Mouse (Mus musculus) lung, embryonic 15.5 days (tissue): Measurements from ENCODE around the gene 2010315B03Rik. TPM values are rescaled to one million over a fixed set of nuclear protein-coding genes. Genes with fewer than 3 reads are reported as not detected.
A peak's percentile ranks its signal among the peaks of the same experiment; 100 is the strongest.
"Not testable (repeated sequence)": the region's sequence is repeated elsewhere in the genome, so short reads cannot be mapped to it uniquely, and the experiment has no call there.

Experiments
- ATAC-seq: fragments of 200-750 bp; cut with Nextera tagmentation; 2 replicates; pipeline ENCODE4 v1.8.0; 2017; ENCODE audit warnings: moderate number of reproducible peaks, borderline replicate concordance; ENCODE audit not compliant: low FRiP score, low TSS enrichment; ENCODE audit errors: extremely low read depth
- H3K27ac ChIP-seq: fragments of 300-500 bp; sonication (generic); 2 replicates; pipeline ENCODE4 v1.5.1; 2015; ENCODE audit warnings: moderate library complexity, mild to moderate bottlenecking, inconsistent platforms
- H3K27me3 ChIP-seq: fragments of 300-500 bp; sonication (generic); 2 replicates; pipeline ENCODE4 v1.6.1; 2015; ENCODE audit warnings: inconsistent platforms
- H3K36me3 ChIP-seq: fragments of 300-500 bp; sonication (generic); 2 replicates; pipeline ENCODE4 v1.6.1; 2015; ENCODE audit warnings: inconsistent platforms
- H3K4me1 ChIP-seq: fragments of 300-500 bp; sonication (generic); 2 replicates; pipeline ENCODE4 v1.6.1; 2015; ENCODE audit warnings: inconsistent platforms
- H3K4me2 ChIP-seq: fragments of 300-500 bp; sonication (generic); 2 replicates; pipeline ENCODE4 v1.6.1; 2015; ENCODE audit warnings: inconsistent platforms, mild to moderate bottlenecking, moderate library complexity
- H3K4me3 ChIP-seq: fragments of 300-500 bp; sonication (generic); 2 replicates; pipeline ENCODE4 v1.5.1; 2015; ENCODE audit warnings: mild to moderate bottlenecking, inconsistent platforms
- H3K9ac ChIP-seq: fragments of 300-500 bp; sonication (generic); 2 replicates; pipeline ENCODE4 v1.6.1; 2015; ENCODE audit warnings: inconsistent platforms
- H3K9me3 ChIP-seq: fragments of 300-500 bp; sonication (generic); 2 replicates; pipeline ENCODE4 v1.6.1; 2016; ENCODE audit warnings: inconsistent platforms
- WGBS: fragments of 180-500 bp; shearing (Covaris S2); methylation state at CpG from one replicate; pipeline ENCODE4 v1.1.7; 2015; 5-methylcytosine and 5-hydroxymethylcytosine counted together
- polyA plus RNA-seq: library from polyadenylated mRNA; unstranded; fragments of >200 nt; fragmentation: Nextera tagmentation; extraction: Ambion mirVana; gene quantifications from 2 replicates; pipeline ENCODE4 v1.2.1, GENCODE M21; 2015

The 2010315B03Rik gene
- polyA plus RNA-seq, 1 experiment from 2014 or later, result 12.1 TPM

DNA sequence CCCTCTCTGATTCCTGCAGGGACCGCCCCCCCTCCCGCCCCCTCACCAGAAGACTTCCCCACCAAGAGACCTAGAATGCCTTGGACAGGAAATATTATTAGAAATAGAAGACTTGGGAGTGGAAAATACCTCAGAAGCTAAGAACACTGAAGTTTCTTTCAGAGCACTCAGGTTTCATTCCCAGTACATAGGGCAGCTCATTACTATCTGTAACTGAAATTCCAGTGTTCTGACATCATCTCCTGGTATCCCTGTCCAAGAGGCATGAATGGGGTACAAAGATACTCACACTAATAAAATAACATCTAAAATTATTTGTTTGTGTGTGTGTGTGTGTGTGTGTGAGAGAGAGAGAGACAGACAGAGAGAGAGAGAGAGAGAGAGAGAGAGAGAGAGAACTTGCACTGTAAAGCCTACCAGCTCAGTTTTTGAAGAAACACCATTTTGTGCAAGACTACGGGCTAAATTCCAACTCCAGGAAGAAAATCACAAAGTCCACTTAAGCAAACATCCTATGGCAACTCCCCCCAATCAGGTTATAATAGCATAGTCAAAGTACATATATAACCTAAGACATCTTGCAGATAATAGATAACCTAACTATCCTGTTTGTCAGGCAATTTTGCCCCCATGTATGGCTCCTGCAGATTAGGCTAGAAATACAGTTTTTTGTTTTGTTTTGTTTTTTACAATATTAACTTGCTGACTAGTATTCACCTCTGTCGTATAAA, 49.3 kb downstream of the 2010315B03Rik start:
- 76% methylated on average over 4 of the region's 4 CpGs for WGBS

DNA sequence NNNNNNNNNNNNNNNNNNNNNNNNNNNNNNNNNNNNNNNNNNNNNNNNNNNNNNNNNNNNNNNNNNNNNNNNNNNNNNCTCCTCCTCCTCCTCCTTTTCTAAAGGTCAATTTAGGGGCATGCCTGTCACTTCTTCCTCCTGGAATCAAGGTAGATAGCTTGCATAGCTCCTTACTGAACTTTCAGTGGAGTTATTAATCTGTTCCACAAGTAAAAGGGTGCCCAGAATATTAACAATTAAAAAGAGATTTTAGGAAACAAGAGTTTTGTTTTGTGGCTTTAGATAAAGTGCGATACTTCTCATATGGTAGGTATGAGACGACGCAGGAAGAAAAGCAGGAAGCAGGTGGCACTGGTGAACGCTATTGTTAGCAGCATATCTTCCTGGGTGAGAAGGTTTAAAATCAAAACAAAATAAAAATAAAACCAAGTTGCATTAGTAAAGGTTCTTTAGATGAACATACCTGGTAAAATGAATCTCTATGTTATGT, 54.4 kb downstream of the 2010315B03Rik start:
- Histone ChIP-seq H3K36me3 (no peaks in the 10 kb centered on the region), H3K27ac (no peak overlapping the region), H3K4me2 (no peak overlapping the region), H3K4me1 (no peaks in the 10 kb centered on the region), H3K4me3 (no peak overlapping the region), H3K9ac (no peak overlapping the region), H3K9me3 (peaks cover 11% of the 10 kb centered on the region), H3K27me3 (no peaks in the 10 kb centered on the region)
- ATAC-seq, result no peak
- 51% methylated on average over 4 of the region's 4 CpGs for WGBS

More for the DNA sequence above, 49.3 kb downstream of the 2010315B03Rik start:
- Histone ChIP-seq H3K9ac (no peak overlapping the region), H3K36me3 (no peaks in the 10 kb centered on the region), H3K27ac (no peak overlapping the region), H3K27me3 (no peaks in the 10 kb centered on the region), H3K4me2 (no peak overlapping the region), H3K4me3 (no peak overlapping the region), H3K9me3 (no peaks in the 10 kb centered on the region), H3K4me1 (no peaks in the 10 kb centered on the region)
- ATAC-seq, result no peak

DNA sequence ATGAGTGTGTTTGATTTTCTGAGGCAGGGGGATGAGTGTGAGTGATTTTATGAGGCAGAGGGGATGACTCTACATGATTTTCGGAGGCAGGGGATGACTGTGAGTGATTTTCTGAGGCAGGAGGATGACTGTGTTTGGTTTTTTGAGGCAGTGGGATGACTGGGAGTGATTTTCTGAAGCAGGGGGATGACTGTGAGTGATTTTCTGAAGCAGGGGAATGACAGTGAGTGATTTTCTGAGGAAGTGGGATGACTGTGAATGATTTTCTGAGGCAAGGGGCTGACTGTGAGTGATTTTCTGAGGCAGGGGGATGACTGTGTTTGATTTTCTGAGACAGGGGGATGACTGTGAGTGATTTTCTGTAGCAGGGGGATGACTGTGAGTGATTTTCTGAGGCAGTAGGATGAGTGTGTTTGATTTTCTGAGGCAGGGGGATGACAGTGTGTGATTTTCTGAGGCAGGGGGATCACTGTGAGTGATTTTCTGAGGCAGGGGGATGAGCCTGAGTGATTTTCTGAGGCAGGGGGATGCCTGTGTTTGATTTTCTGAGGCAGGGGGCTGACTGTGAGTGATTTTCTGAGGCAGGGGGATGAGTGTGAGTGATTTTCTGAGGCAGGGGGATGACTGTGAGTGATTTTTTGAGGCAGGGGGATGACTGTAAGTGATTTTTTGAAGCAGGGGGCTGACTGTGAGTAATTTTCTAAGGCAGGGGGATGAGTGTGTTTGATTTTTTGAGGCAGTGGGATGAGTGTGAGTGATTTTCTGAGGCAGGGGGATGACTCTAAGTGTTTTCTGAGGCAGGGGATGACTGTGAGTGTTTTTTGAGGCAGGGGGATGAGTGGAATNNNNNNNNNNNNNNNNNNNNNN, 55.1 kb downstream of the 2010315B03Rik start:
- 44% methylated on average over 1 of the region's 1 CpGs for WGBS
- H3K27ac ChIP-seq, result no peak overlapping the region
- H3K9me3 ChIP-seq, result peaks cover 11% of the 10 kb centered on the region
- H3K4me1 ChIP-seq, result no peaks in the 10 kb centered on the region
- no peaks in the 10 kb centered on the region for H3K36me3 ChIP-seq
- ATAC-seq, result peak; percentile 76
- no peaks in the 10 kb centered on the region for H3K27me3 ChIP-seq
- no peak overlapping the region for H3K9ac ChIP-seq
- H3K4me2 ChIP-seq, result no peak overlapping the region
- no peak overlapping the region for H3K4me3 ChIP-seq

DNA sequence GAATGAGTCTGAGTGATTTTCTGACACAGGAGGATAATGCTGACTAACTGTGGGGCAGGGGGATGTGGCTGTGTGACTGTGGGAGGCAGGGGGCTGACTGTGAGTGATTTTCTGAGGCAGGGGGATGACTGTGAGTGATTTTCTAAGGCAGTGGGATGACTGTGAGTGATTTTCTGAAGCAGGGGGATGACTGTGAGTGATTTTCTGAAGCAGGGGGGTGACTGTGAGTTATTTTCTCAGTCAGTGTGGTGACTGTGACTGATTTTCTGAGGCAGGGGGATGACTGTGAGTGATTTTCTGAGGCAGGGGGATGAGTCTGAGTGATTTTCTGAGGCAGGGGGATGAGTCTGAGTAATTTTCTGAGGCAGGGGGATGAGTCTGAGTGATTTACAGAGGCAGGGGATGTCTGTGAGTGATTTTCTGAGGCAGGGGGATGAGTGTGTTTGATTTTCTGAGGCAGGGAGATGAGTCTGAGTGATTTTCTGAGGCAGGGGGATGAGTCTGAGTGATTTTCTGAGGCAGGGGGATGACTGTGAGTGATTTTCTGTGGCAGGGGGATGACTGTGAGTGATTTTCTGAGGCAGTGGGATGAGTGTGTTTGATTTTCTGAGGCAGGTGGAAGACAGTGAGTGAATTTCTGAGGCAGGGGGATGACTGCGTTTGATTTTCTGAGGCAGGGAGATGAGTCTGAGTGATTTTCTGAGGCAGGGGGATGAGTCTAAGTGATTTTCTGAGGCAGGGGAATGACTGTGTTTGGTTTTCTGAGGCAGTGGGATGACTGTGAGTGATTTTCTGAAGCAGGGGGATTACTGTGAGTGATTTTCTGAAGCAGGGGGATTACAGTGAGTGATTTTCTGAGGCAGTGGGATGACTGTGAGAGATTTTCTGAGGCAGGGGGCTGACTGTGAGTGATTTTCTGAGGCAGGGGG, 56.0 kb downstream of the 2010315B03Rik start:
- peaks cover 11% of the 10 kb centered on the region for H3K9me3 ChIP-seq
- H3K4me1 ChIP-seq, H3K27me3 ChIP-seq, H3K27ac ChIP-seq, H3K4me3 ChIP-seq, H3K36me3 ChIP-seq, H3K9ac ChIP-seq, H3K4me2 ChIP-seq: not testable (repeated sequence)
- 14% methylated on average over 1 of the region's 1 CpGs for WGBS
- ATAC-seq, result peak; percentile 89

DNA sequence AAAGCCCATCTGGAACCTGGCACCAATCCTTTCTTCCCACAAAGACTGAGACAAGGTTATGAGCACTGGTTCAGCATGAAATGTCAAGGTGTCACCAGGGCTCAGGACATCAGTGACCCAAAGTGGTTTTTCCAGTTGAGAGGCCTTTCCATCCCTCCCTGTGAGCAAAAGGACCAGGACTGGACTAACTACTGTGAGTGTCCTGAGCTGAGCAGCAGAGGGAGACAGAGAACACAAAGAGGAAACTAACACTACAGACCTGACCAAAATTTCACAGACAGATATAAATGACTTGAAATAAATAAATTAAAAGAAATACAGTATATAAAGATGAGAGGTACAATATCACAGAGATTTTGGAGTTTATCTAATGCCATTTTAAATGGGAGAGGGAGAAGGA, 61.1 kb downstream of the 2010315B03Rik start:
- Histone ChIP-seq H3K27ac (no peak overlapping the region), H3K9ac (no peak overlapping the region), H3K27me3 (no peaks in the 10 kb centered on the region), H3K4me2 (no peak overlapping the region), H3K36me3 (no peaks in the 10 kb centered on the region), H3K4me1 (no peaks in the 10 kb centered on the region), H3K4me3 (no peak overlapping the region), H3K9me3 (peaks cover 4% of the 10 kb centered on the region)
- no peak for ATAC-seq

Other genes with a start within 250 kb of the 2010315B03Rik start
- gene Ccr2, start 210.7 kb downstream of the 2010315B03Rik start, polyA plus RNA-seq, result 7.0 and 7.5 TPM in 2 replicates
- gene Ccr5, start 191.2 kb downstream of the 2010315B03Rik start, polyA plus RNA-seq, result 1.4 and 1.5 TPM in 2 replicates
- gene Ppp2r3d, start 164.2 kb upstream of the 2010315B03Rik start, polyA plus RNA-seq, result 132 and 135 TPM in 2 replicates
- not detected in 2 replicates for gene Gm21836, start 181.1 kb upstream of the 2010315B03Rik start, polyA plus RNA-seq